Mouse (Mus musculus) erythroblast, embryonic 14.5 days (primary cell): ENCODE results near the gene Zranb3.

ENCODE experiments used
- GATA1 ChIP-seq: IDR thresholded peaks from 2 replicates; pipeline ENCODE4 v1.6.1; 2012; ENCODE audit warnings: low read length, inconsistent platforms, mixed read lengths
- TAL1 ChIP-seq: IDR thresholded peaks from 3 replicates; pipeline ENCODE4 v1.6.1; 2012; ENCODE audit warnings: low read length, inconsistent platforms, mixed read lengths

- TF ChIP-seq TAL1 (no peak), GATA1 (no peak)
These were observed 38.9 kb upstream of the Zranb3 start for GRCm38 (mm10) chr1:128141737-128142136.
